Mouse (Mus musculus) A20 (cell line): ENCODE data around the gene Osbpl7.

Source experiments
- DNase-seq: peaks from one replicate; pipeline ENCODE4 v3.0.0-alpha.2; 2011; ENCODE audit warnings: low read depth, low spot score

The Osbpl7 gene

GRCm38 (mm10) chr11:97038881-97039280 lies 11.5 kb upstream of the Osbpl7 start:
- no peak for DNase-seq

DNA sequence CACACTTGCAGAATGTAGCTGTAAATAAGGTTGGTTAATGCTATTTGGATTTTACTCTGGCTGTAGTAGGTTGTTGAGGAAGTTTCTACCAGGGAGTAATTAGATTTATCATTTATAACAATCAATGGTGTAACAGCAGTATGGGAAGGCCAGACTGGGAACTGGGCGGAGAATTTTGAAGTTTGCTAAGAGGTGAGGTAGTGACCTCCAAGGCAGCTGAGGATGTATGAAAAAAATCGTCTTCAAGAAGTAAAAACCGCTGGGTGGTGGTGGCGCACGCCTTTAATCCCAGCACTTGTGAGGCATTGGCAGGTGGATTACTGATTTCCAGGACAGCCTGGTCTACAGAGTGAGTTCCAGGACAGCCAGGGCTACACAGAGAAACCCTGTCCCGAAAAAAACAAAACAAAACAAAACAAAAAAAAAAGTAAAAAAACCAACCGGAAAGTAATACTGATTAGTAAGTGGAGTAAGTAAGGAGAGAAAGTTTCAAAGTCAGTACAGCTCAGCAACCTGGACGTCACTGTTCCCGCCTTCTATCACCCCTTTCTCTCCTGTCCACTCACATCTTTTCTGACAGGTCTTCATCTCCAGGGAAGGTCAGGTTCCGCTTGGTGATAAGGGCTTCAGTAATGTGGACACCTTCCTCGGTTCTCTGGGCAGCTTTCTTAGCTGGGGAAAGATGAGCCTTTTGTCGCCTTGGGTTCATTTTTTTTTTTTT lies 10.0 kb upstream of the Osbpl7 start:
- no peak for DNase-seq

DNA sequence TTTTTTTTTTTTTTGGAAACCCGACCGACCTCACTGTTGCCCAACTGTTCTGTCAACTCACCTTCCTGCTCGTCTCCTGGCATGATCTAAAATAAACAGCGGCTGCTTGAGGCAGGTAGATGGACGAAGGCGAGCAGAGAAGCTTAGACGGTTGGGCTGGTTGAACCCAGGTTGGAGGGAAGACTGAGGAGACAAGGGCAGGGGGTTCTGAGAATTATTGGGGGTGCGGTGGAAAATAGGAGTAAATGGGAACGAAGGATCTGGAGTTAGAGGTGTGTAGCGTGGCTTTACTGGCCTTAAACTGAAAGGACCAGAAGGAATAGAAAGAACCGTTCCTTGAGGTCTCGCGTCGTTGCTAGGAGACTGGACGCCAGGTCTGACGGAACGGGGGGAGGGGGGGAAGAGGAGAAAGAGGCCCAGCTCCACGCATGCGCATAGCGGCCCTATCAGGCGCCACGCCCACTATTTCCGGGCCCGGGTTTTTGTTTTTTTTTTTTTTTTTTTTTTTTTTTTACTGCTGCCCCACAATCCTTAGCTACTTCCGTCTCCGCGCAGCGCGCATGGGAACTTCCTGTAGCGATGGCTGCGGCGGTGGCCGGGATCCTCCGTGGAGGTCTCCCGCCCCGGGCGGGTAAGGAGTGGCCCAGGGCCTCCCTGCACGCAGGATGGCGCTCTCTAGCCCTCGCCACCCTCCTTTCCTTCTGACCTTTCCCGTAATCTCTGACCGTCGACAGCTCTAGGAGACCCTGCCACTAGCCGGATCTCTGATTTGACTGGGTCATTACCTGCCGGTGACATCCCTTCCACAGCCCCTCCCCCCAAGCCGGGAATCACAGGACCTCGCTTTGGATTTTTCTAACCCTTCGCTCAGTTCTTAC lies 9.2 kb upstream of the Osbpl7 start, which contains the start of the genes Lrrc46 and Mrpl10:
TSS of gene Lrrc46 (minus strand) at position 386 of the 878 bp plus-strand sequence.
TSS of gene Mrpl10 (plus strand) at position 539 of the 878 bp plus-strand sequence.
- peak; percentile 96 for DNase-seq

GRCm38 (mm10) chr11:97044902-97045301 lies 5.5 kb upstream of the Osbpl7 start:
- DNase-seq: no peak

DNA sequence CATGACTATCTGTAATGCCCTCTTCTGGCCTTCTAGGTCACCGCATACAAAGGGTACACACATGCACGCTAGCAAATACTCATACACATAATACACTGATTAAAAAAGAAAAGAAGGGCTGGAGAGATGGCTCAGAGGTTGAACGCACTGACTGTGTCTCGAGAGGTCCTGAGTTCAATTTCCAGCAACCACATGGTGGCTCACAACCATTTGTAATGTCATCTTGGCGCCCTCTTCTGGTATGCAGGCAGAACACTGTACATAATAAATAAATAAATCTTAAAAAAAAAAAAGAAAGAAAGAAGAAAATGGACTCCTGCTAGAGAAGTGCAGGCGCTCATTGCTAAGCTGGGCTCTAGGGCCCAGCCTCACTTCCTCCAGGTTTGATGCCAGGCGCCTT lies 4.6 kb upstream of the Osbpl7 start:
- DNase-seq: peak; percentile 70

DNA sequence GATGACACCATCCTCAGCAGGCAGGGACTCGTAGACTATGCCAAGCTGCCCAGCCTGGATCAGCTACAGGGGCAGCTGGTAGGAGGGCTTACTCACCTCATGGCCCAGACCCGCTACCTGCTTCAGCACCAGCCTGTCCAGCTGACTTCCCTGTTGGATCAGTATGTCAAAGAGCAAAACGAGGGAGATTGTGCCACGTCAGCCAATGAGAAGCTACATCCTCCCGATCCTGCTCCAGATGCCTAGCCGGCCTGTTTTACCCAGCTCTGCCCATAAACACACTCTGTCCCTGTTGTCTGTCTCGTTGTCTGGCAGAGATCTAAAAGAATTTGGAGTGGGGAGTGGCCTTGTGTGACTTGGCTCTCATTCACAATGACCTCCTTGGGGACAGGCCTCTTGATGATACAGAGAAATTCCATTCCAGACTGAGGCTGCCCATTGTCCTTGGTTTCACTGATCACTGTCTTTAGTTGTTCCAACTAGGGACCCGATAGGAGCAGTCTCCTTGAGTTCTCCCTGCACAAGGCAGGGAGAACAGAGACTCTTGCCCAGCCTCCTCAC lies 2.3 kb upstream of the Osbpl7 start:
- DNase-seq: no peak

DNA sequence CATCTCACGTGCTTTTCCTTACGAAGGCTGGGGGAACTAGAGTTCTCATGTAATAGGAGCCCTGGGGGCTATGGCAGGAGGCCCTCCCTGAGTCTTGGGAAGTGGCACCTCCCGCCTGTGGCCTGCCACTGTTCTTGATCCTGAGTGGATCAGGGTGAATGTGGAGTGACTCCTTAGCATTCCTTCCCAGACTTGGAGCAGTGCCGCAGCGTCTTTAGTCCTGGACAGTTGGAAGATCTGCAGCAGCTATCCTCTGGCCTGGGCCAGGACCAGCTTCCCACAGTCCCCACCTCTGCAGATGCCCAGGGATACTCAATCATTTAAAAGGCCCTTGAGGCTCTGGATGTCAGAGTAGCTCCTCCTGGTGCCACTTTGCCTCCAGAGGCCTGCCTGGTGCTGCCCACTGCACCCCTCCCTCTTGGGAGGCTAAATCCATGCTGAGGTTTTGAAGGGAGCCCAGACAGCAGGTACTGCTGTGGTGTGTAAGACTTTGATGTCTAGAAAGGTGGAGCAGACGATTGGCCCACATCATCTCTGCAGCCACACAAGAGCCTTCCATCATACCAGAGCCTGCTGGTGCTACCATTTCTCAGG lies 839 bp upstream of the Osbpl7 start:
- DNase-seq: no peak

DNA sequence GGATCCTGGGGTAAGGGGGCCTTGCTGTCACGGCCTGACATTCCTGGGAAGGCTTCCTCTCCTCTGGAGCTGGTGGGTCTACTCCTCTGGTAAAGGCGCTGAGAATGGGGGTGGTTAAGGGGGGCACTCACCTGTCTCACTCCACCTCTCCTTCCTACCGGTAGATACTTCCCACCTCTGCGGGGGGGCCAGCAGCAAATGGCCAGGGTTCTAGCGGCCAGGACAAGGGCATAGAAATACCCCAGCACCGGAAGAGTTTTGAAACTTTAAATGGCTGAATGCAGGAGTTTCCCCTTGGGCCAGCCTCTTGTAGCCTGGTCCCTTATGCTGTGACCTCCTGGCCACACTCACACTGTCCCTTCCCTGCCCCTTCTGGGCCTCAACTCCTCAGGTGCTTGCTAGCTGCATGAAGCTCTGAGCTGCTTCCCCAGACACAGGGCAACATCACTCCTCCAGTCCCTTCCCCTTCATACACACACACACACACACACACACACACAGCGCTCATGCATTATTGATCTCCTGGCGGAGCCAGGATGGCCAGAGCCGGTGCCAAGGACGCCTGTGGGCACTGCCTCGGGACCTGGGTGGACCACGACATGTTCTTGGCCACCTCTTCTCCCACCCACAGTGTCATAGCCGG lies 637 bp downstream of the Osbpl7 start:
- DNase-seq: peak; percentile 51

DNA sequence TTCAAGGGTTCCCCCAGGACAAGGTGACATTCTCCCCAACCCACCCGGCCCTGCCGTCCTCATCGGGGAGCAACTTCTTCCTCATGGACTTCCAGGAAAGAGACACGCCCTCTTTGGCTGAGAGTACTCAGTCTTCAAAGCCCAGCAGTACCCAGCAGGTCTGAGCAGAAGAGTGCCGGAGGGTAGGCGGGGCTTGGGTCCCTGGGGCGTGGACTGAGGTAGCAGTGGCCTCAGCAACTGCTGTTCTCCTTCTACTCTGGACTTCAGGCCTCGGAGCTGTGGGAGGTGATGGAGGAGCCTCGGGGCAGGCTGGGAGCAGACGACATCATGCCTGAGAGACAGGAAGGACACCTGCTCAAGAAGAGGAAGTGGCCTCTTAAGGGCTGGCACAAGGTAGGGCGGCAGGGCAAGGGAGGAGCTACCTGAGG lies 1.8 kb downstream of the Osbpl7 start:
- peak; percentile 61 for DNase-seq

DNA sequence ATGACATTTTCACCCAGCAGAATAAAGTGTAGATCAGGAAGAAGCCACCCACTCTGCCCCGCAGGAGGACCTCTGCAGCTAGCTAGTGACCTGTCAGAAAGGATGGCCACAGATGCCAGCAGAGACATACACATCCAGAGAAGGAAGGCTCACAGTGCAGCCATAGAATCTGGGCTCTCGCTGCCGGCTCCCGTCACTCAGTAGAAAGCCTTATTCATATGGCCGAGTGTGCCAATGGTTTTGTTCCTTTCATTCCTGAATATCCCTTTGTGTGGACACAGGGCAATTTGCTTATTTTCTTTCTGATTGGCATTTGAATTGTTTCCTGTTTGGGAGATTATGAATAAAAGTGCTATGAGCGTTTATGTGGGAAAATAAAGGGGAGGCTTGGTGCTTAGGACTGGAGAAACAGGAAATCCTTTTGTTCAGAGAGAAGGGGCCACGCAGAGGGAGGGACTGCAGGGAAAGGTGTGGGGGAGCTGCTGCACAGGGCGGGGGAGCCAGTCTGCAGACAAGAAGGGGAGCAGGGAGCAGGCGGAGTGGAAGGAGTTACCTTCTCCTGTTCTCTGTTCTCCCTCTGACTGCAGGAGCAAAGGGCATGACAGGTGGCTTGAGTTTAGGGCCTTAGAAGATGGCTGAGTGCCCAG lies 13.0 kb downstream of the Osbpl7 start:
- DNase-seq: no peak

DNA sequence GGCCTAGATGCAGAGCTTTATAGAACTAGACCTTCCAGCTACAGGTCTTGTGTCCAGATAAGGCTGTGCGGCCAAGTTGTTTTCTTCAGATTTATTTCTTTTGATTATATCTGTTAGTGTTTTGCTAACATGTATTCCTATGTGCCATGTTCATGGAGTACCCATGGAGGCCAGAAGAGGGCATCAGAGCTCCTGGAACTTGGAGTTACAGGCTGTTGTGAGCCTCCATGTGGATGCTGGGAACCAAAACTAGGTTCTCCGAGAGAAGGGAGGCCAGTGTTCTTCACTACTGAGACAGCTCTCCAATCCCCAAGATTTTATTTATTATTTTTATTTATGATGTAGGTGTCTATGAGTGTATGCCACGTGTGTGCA lies 13.5 kb downstream of the Osbpl7 start:
- peak; percentile 10 for DNase-seq

- DNase-seq: no peak
These were observed 15.3 kb downstream of the Osbpl7 start for GRCm38 (mm10) chr11:97065538-97066295.

- no peak for DNase-seq
These were observed 16.4 kb downstream of the Osbpl7 start for GRCm38 (mm10) chr11:97066656-97067360.

DNA sequence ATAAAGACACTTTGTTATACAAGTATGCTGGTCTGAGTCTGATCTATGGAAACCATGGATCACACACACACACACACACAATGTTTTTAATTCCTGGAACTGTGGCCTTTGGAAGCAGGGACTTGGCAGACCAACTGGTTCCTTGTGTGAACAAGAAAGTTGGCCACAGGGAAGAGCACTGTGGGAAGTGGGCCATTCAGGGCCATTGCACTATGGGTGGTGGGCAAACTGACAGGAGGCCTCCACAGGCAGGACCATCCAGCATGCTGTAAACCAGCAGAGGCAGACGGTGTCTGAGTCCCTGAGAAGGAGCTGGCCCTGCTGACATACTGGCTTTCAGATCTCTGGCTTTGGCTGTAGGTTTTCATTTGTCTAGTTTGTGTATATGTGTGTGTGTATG lies 18.9 kb downstream of the Osbpl7 start:
- DNase-seq: no peak

DNA sequence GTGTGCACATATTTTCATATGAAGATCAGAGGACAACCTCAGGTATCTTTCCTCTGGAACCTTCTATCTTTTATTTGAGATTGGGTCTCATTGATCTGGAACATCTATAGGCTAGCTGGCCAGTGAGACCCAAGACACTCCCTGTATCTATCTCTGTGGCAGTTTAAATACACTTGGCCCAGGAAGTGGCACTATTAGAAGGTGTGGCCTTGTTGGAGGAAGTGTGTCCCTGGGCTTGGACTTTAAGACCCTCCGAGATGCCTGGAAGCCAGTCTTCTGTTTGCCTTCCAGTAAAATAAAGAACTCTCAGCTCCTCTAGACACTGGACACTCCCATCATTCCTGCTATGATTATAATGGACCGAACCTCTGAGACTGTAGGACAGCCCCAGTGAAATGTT lies 19.3 kb downstream of the Osbpl7 start:
- no peak for DNase-seq

- no peak for DNase-seq
These were observed 20.7 kb downstream of the Osbpl7 start for GRCm38 (mm10) chr11:97071129-97071528.

DNA sequence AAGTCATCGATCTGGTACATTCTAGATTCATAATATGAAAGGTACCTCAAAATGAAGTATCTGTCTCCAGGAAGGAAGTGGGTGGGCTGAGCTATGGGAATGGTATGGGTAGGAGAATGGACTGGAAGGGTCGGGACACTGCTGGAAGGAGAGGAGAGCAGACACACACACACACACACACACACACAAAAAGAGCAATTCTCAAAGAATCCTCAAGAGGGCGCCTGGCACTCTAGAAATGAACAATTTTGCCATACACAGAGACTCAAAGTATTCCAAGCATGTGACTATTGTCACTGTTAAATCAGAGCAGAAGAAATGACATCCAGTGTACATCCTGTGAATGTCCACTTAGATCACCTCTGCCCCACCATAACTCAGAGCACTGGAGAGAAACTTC lies 22.1 kb downstream of the Osbpl7 start:
- DNase-seq: peak; percentile 62

- DNase-seq: no peak
These were observed 23.8 kb downstream of the Osbpl7 start for GRCm38 (mm10) chr11:97074235-97074634.

DNA sequence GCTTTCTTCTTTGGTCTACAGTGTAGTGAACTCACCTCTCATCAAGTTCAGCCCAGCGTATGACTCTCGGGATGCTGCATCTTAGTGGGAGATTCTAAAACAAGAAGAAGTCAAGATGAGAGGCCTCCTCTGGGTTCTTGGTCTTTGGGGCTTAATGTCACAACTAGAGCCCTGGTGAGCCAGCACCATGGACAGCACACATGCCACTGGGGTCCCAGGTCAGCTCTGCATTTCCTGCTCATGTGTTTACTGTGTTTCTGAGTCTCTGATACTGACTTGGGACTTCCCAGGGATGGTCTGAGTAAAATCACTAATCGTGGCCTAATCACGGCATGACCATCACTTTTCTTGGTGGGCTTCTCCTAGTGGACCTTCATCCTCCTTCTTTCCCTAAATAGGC lies 28.3 kb downstream of the Osbpl7 start:
- DNase-seq: peak; percentile 29

- DNase-seq: no peak
These were observed 29.9 kb downstream of the Osbpl7 start for GRCm38 (mm10) chr11:97080291-97080690.
